Mouse (Mus musculus): ENCODE measurements around the gene Spred2.

The Spred2 gene

GRCm38 (mm10) chr11:19982779-19983178 is 58.6 kb downstream of the Spred2 start:
- in situ Hi-C loops (cut with MboI, MseI): no loop called here

GRCm38 (mm10) chr11:19983298-19983697 is 59.1 kb downstream of the Spred2 start:
- in situ Hi-C loops (cut with MboI, MseI): no loop called here

GRCm38 (mm10) chr11:19984029-19984428 is 59.9 kb downstream of the Spred2 start:
- in situ Hi-C loops (cut with MboI, MseI): no loop called here

GRCm38 (mm10) chr11:19985283-19985854 is 61.2 kb downstream of the Spred2 start:
- in situ Hi-C loops (cut with MboI, MseI): no loop called here

- in situ Hi-C loops (cut with MboI, MseI): no loop called here
Observed at GRCm38 (mm10) chr11:19986443-19986861, 62.3 kb downstream of the Spred2 start.

GRCm38 (mm10) chr11:19986871-19987755 is 62.9 kb downstream of the Spred2 start:
- in situ Hi-C loops (cut with MboI, MseI): no loop called here

- in situ Hi-C loops (cut with MboI, MseI): no loop called here
Observed at GRCm38 (mm10) chr11:19987756-19988091, 63.5 kb downstream of the Spred2 start.

- in situ Hi-C loops (cut with MboI, MseI): no loop called here
Observed at GRCm38 (mm10) chr11:19988224-19988623, 64.0 kb downstream of the Spred2 start.

GRCm38 (mm10) chr11:19988631-19989030 is 64.5 kb downstream of the Spred2 start:
- in situ Hi-C loops (cut with MboI, MseI): no loop called here

GRCm38 (mm10) chr11:19989141-19989910 is 65.2 kb downstream of the Spred2 start:
- in situ Hi-C loops (cut with MboI, MseI): no loop called here

- in situ Hi-C loops (cut with MboI, MseI): loop anchor here (5.0 kb wide), 1 partner anchor 37 kb away; no protein-coding TSS in a partner anchor
Observed at GRCm38 (mm10) chr11:19990731-19991130, 66.6 kb downstream of the Spred2 start.

- in situ Hi-C loops (cut with MboI, MseI): loop anchor here (5.0 kb wide), 1 partner anchor 36 kb away; no protein-coding TSS in a partner anchor
Observed at GRCm38 (mm10) chr11:19991303-19991976, 67.3 kb downstream of the Spred2 start.

- in situ Hi-C loops (cut with MboI, MseI): loop anchor here (5.0 kb wide), 1 partner anchor 35 kb away; no protein-coding TSS in a partner anchor
Observed at GRCm38 (mm10) chr11:19992341-19993281, 68.4 kb downstream of the Spred2 start.

GRCm38 (mm10) chr11:19993753-19994152 is 69.6 kb downstream of the Spred2 start:
- in situ Hi-C loops (cut with MboI, MseI): loop anchor here (5.0 kb wide), 1 partner anchor 34 kb away; no protein-coding TSS in a partner anchor

GRCm38 (mm10) chr11:19994262-19994790 is 70.2 kb downstream of the Spred2 start:
- in situ Hi-C loops (cut with MboI, MseI): loop anchor here (5.0 kb wide), 1 partner anchor 33 kb away; no protein-coding TSS in a partner anchor

GRCm38 (mm10) chr11:19997940-19998339 is 73.8 kb downstream of the Spred2 start:
- in situ Hi-C loops (cut with MboI, MseI): no loop called here

GRCm38 (mm10) chr11:20002883-20003282 is 78.7 kb downstream of the Spred2 start:
- in situ Hi-C loops (cut with MboI, MseI): loop anchor here (25.0 kb wide), 1 partner anchor 966 kb away; no protein-coding TSS in a partner anchor

- in situ Hi-C loops (cut with MboI, MseI): loop anchor here (25.0 kb wide), 1 partner anchor 970 kb away; no protein-coding TSS in a partner anchor
Observed at GRCm38 (mm10) chr11:20007701-20008100, 83.5 kb downstream of the Spred2 start.

GRCm38 (mm10) chr11:20011210-20011978 is 87.2 kb downstream of the Spred2 start:
- in situ Hi-C loops (cut with MboI, MseI): loop anchor here (25.0 kb wide), 1 partner anchor 974 kb away; no protein-coding TSS in a partner anchor

Data from T-helper 2 cell (primary cell).